Mouse (Mus musculus) left cerebral cortex, adult 2 months (tissue): ENCODE measurements around the gene Pqlc2. TPM values are rescaled to one million over a fixed set of nuclear protein-coding genes. Genes with fewer than 3 reads are reported as not detected.

Source experiments
- DNase-seq, 2 experiments: peaks; one replicate each; pipeline ENCODE4 v3.0.0; 2021 to 2022; ENCODE audit warnings: low spot score in 2 of 2, mixed read lengths in 1 of 2; ENCODE audit errors: extremely low spot score in 1 of 2
- H3K27ac ChIP-seq: fragments of 200-600 bp; 2 replicates; pipeline ENCODE4 v1.8.1; 2022
- H3K4me3 ChIP-seq: fragments of 200-600 bp; 2 replicates; pipeline ENCODE4 v1.8.1; 2022
- CTCF ChIP-seq: fragments of 200-600 bp; IDR thresholded peaks from 2 replicates; pipeline ENCODE4 v1.8.1; 2022; ENCODE audit warnings: antibody characterized with exemption, mild to moderate bottlenecking, moderate library complexity
- intact Hi-C: fragments of 180-260 bp; cut with DNase I; formaldehyde crosslinking; loops from one replicate; pipeline ENCODE4 v1.15.1; 2025
- total RNA-seq, 2 experiments: library from RNA; stranded (reverse); gene quantifications; 2 replicates each; pipeline ENCODE4 v1.2.3; 2021

The Pqlc2 gene
- total RNA-seq, 2 experiments from 2014 or later = 13.3 to 13.9 TPM

- Histone ChIP-seq H3K4me3 (no peak overlapping the region), H3K27ac (no peak overlapping the region)
- intact Hi-C loops = loop anchor here (10.0 kb wide), 1 partner anchor 411 kb away; no protein-coding TSS in a partner anchor
- DNase-seq = no peak
- no peak for TF ChIP-seq CTCF
These were observed 25.0 kb upstream of the Pqlc2 start for GRCm38 (mm10) chr4:139335507-139335906.

GRCm38 (mm10) chr4:139334631-139335295, 24.3 kb upstream of the Pqlc2 start:
- intact Hi-C loops = loop anchor here (10.0 kb wide), 1 partner anchor 410 kb away; no protein-coding TSS in a partner anchor
- no peak for TF ChIP-seq CTCF
- no peak for DNase-seq
- Histone ChIP-seq H3K27ac (no peak overlapping the region), H3K4me3 (no peak overlapping the region)

GRCm38 (mm10) chr4:139330605-139331004, 20.1 kb upstream of the Pqlc2 start:
- peak in 1 of 2 experiments; percentile 29 for DNase-seq
- intact Hi-C loops = loop anchor here (10.0 kb wide), 1 partner anchor 406 kb away; no protein-coding TSS in a partner anchor
- Histone ChIP-seq H3K4me3 (no peak overlapping the region), H3K27ac (no peak overlapping the region)
- TF ChIP-seq CTCF = peak; percentile 51

GRCm38 (mm10) chr4:139319740-139320139, 9.2 kb upstream of the Pqlc2 start:
- intact Hi-C loops = no loop called here
- Histone ChIP-seq H3K4me3 (no peak overlapping the region), H3K27ac (no peak overlapping the region)

GRCm38 (mm10) chr4:139318449-139318848, 7.9 kb upstream of the Pqlc2 start:
- intact Hi-C loops = no loop called here

More at GRCm38 (mm10) chr4:139319740-139320139, 9.2 kb upstream of the Pqlc2 start:
- TF ChIP-seq CTCF = no peak
- no peak for DNase-seq

GRCm38 (mm10) chr4:139312632-139313031, 2.1 kb upstream of the Pqlc2 start:
- intact Hi-C loops = no loop called here
- peak in 1 of 2 experiments; percentile 7 for DNase-seq

More at GRCm38 (mm10) chr4:139318449-139318848, 7.9 kb upstream of the Pqlc2 start:
- Histone ChIP-seq H3K27ac (no peak overlapping the region), H3K4me3 (no peak overlapping the region)
- TF ChIP-seq CTCF = no peak
- no peak for DNase-seq

GRCm38 (mm10) chr4:139311707-139312106, 1.2 kb upstream of the Pqlc2 start:
- intact Hi-C loops = no loop called here
- Histone ChIP-seq H3K27ac (no peak overlapping the region), H3K4me3 (peak overlapping the region; percentile 98)
- no peak for TF ChIP-seq CTCF
- DNase-seq = no peak

More at GRCm38 (mm10) chr4:139312632-139313031, 2.1 kb upstream of the Pqlc2 start:
- TF ChIP-seq CTCF = peak; percentile 60
- H3K4me3 ChIP-seq = no peak overlapping the region
- H3K27ac ChIP-seq = no peak overlapping the region

GRCm38 (mm10) chr4:139310899-139311701, 592 bp upstream of the Pqlc2 start:
- H3K27ac ChIP-seq = peak overlapping the region; percentile 91
- intact Hi-C loops = loop anchor here (1.0 kb wide), 1 partner anchor 22 kb away; no protein-coding TSS in a partner anchor
- DNase-seq = peak in 1 of 2 experiments; percentile 5
- H3K4me3 ChIP-seq = peak overlapping the region; percentile 98
- no peak; the same call in 1 of the 2 replicates for TF ChIP-seq CTCF

- H3K4me3 ChIP-seq = peak overlapping the region; percentile 98
- H3K27ac ChIP-seq = peak overlapping the region; percentile 91; the same call in 1 of the 2 replicates
- intact Hi-C loops = loop anchor here (1.0 kb wide), 1 partner anchor 20 kb away; no protein-coding TSS in a partner anchor
- TF ChIP-seq CTCF = peak; percentile 39
- peak in 1 of 2 experiments; percentile 9 for DNase-seq
These were observed 857 bp downstream of the Pqlc2 start for GRCm38 (mm10) chr4:139309651-139310050.

- intact Hi-C loops = no loop called here
- Histone ChIP-seq H3K27ac (no peak overlapping the region), H3K4me3 (no peak overlapping the region)
- DNase-seq = peak in 1 of 2 experiments; percentile 8
- TF ChIP-seq CTCF = no peak
These were observed 2.6 kb downstream of the Pqlc2 start for GRCm38 (mm10) chr4:139307916-139308315.

GRCm38 (mm10) chr4:139305521-139305920, 5.0 kb downstream of the Pqlc2 start:
- no peak for TF ChIP-seq CTCF
- H3K4me3 ChIP-seq = no peak overlapping the region
- H3K27ac ChIP-seq = no peak overlapping the region
- intact Hi-C loops = no loop called here
- no peak for DNase-seq

GRCm38 (mm10) chr4:139302241-139302640, 8.3 kb downstream of the Pqlc2 start:
- DNase-seq = no peak
- Histone ChIP-seq H3K27ac (no peak overlapping the region), H3K4me3 (no peak overlapping the region)
- intact Hi-C loops = no loop called here
- no peak for TF ChIP-seq CTCF
